Mouse (Mus musculus): ENCODE measurements around the gene Cutc. TPM values are rescaled to one million over a fixed set of nuclear protein-coding genes. Genes with fewer than 3 reads are reported as not detected.

Gene Cutc
- polyA plus RNA-seq (2015; fragmentation: Nextera tagmentation; extraction: Ambion mirVana): 10.5 and 12.1 TPM in 2 replicates

DNA sequence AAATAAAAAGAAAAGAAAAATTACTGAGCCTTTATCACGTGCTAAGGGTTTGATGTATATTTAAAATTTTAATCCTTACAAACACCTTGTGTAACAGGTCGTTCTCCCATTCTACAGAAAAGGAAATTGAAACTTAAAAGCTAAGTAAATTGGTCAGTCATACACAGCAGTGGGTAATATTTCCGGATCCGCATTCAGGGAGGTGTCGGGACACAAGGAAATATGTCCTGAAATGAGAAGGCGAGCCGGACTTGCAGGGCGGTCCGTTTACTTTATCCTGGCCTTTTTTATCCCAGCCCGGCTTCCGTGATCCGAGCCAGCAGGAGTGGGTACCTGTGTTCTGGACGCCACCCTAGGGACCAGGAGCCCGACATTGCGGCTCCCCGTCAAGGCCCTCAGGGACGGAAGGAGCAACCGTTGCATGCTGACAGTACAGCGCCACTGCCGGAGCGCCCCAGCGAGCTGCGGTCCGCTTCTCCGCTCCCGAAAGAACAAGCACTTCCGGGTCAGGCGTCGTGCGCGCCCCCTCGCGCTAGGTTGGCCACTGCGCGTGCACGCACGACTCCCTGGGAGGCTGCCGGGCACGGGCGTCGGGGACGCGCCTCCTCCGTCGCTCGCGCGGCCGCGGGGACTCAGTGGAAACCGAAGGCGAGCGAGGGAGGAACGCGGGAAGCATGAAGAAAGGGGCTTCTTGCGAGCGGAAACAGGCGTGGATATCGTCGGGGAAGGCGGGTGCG is at the start of gene Cutc, which contains the start of gene Cox15:
TSS of gene Cutc (plus strand) at position 508 of the 737 bp plus-strand sequence.
TSS of gene Cox15 (minus strand) at position 512 of the 737 bp plus-strand sequence.

DNA sequence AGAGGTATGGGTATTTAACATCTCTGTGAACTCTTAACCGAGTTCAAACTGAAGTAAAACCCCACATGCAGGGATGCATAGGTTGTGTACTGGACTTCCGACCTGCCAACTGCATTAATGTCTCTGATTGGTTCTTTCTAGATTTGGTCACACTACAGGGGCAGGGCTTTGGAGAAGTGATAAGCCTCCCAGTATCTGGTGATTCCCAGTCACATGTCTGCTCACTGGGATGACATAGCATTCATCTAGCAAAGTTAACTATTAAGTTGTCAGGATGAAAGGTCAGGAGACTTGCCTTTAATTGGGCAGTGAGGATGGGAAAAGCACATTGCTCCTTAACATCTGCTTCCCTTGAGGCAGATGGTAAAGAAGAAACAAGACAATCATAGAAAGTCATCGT is 29.2 kb downstream of the Cutc start, which contains the start of gene Abcc2:
TSS of gene Abcc2 (plus strand) at position 213 of the 400 bp plus-strand sequence.

Other genes with a start within 250 kb of the Cutc start
- gene Got1, start 228.4 kb upstream of the Cutc start, polyA plus RNA-seq (2015; fragmentation: Nextera tagmentation; extraction: Ambion mirVana): 37.5 and 40.2 TPM in 2 replicates
- gene Nkx2-3, start 140.7 kb upstream of the Cutc start, polyA plus RNA-seq (2015; fragmentation: Nextera tagmentation; extraction: Ambion mirVana): 0.27 and 0.28 TPM in 2 replicates
- gene Slc25a28, start 78.1 kb upstream of the Cutc start, polyA plus RNA-seq (2015; fragmentation: Nextera tagmentation; extraction: Ambion mirVana): 9.1 and 9.3 TPM in 2 replicates
- 6.7 and 8.5 TPM in 2 replicates for gene Entpd7, start 63.3 kb upstream of the Cutc start, polyA plus RNA-seq (2015; fragmentation: Nextera tagmentation; extraction: Ambion mirVana)
- 5.1 and 5.2 TPM in 2 replicates for gene Cox15, start within 50 bp of the Cutc start, polyA plus RNA-seq (2015; fragmentation: Nextera tagmentation; extraction: Ambion mirVana)
- 0.50 and 0.54 TPM in 2 replicates for gene Abcc2, start 29.2 kb downstream of the Cutc start, polyA plus RNA-seq (2015; fragmentation: Nextera tagmentation; extraction: Ambion mirVana)
- gene Dnmbp, start 187.2 kb downstream of the Cutc start, polyA plus RNA-seq (2015; fragmentation: Nextera tagmentation; extraction: Ambion mirVana): 15.4 and 16.3 TPM in 2 replicates
- 0.12 and 0.25 TPM in 2 replicates for gene Cpn1, start 233.6 kb downstream of the Cutc start, polyA plus RNA-seq (2015; fragmentation: Nextera tagmentation; extraction: Ambion mirVana)